Mouse (Mus musculus) adrenal gland, adult 18-20 months (tissue): ENCODE data around the gene Nr6a1. TPM values are rescaled to one million over a fixed set of nuclear protein-coding genes. Genes with fewer than 3 reads are reported as not detected.

Experiments used
- DNase-seq, 2 experiments: peaks; one replicate each; pipeline ENCODE4 v3.0.0; 2021 to 2022; ENCODE audit warnings: low spot score in 2 of 2
- total RNA-seq, 2 experiments: library from RNA; stranded (reverse); gene quantifications; 1 replicate in 1 of 2; 2 replicates in 1 of 2; pipeline ENCODE4 v1.2.3; 2021

Nr6a1 gene
- total RNA-seq, 2 experiments from 2014 or later = 6.7 to 8.5 TPM

- DNase-seq = no peak
These were observed 46.4 kb downstream of the Nr6a1 start for GRCm38 (mm10) chr2:38880907-38881672.

GRCm38 (mm10) chr2:38874544-38875108, 52.9 kb downstream of the Nr6a1 start:
- DNase-seq = no peak

- DNase-seq = no peak
These were observed 54.8 kb downstream of the Nr6a1 start for GRCm38 (mm10) chr2:38872730-38873129.

GRCm38 (mm10) chr2:38866711-38867110, 60.8 kb downstream of the Nr6a1 start:
- DNase-seq = no peak

- DNase-seq = no peak
These were observed 63.5 kb downstream of the Nr6a1 start for GRCm38 (mm10) chr2:38864011-38864410.

GRCm38 (mm10) chr2:38851797-38852196, 75.7 kb downstream of the Nr6a1 start:
- no peak for DNase-seq

- no peak for DNase-seq
These were observed 81.2 kb downstream of the Nr6a1 start for GRCm38 (mm10) chr2:38846319-38846718.

GRCm38 (mm10) chr2:38835489-38835888, 92.0 kb downstream of the Nr6a1 start:
- DNase-seq = no peak

GRCm38 (mm10) chr2:38831976-38832375, 95.5 kb downstream of the Nr6a1 start:
- DNase-seq = no peak

GRCm38 (mm10) chr2:38829521-38829920, 98.0 kb downstream of the Nr6a1 start:
- DNase-seq = no peak

- DNase-seq = no peak
These were observed 99.6 kb downstream of the Nr6a1 start for GRCm38 (mm10) chr2:38827801-38828306.

GRCm38 (mm10) chr2:38826189-38826588, 101.3 kb downstream of the Nr6a1 start:
- DNase-seq = no peak

GRCm38 (mm10) chr2:38824791-38825768, 102.4 kb downstream of the Nr6a1 start:
- peak in 1 of 2 experiments; percentile 22 for DNase-seq

- peak; percentile 39 to 54 for DNase-seq
These were observed 103.4 kb downstream of the Nr6a1 start for GRCm38 (mm10) chr2:38823912-38824583.

GRCm38 (mm10) chr2:38823406-38823805, 104.1 kb downstream of the Nr6a1 start:
- DNase-seq = peak in 1 of 2 experiments; percentile 6

- peak; percentile 21 to 28 for DNase-seq
These were observed 104.5 kb downstream of the Nr6a1 start for GRCm38 (mm10) chr2:38822995-38823394.

GRCm38 (mm10) chr2:38817487-38817886, 110.0 kb downstream of the Nr6a1 start:
- no peak for DNase-seq

- DNase-seq = peak; percentile 74 to 76
These were observed 130.3 kb downstream of the Nr6a1 start for GRCm38 (mm10) chr2:38797087-38797624.

- no peak for DNase-seq
These were observed 140.2 kb downstream of the Nr6a1 start for GRCm38 (mm10) chr2:38787338-38787737.

GRCm38 (mm10) chr2:38786216-38786960, 141.1 kb downstream of the Nr6a1 start:
- no peak for DNase-seq
